Mouse (Mus musculus): ENCODE data around the gene Glyatl3. TPM values are rescaled to one million over a fixed set of nuclear protein-coding genes. Genes with fewer than 3 reads are reported as not detected.

The Glyatl3 gene
- total RNA-seq, 2 experiments from 2014 or later, result not detected

GRCm38 (mm10) chr17:40868952-40869747, 45.0 kb downstream of the Glyatl3 start:
- no peak for DNase-seq (ENCODE audit: low spot score)

DNA sequence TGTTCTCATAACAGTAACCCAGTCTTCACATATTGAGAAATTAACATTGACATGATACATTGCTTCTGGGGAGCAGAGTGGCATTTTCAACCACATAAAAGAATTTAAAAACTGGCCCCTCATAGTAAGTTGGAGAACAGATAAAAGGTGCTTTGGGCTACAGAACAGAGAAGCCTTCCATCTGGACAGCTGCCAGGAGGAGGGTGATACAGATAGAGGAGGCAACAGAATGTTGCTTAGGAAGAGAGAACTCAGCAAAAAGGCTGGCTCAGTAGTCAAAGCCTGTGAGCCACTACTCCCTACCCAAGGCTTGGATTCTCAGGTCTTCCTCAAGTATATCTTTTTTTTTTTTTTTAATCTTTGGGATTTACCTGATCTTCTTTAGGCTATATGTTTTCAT, 59.1 kb downstream of the Glyatl3 start:
- no peak for DNase-seq (ENCODE audit: low spot score)

Other genes with a start within 250 kb of the Glyatl3 start
- gene Esp1, start 187.2 kb downstream of the Glyatl3 start, total RNA-seq (2021), result not detected
- not detected for gene Crisp2, start 107.3 kb downstream of the Glyatl3 start, total RNA-seq (2021)
- gene Rhag, start 103.2 kb downstream of the Glyatl3 start, total RNA-seq (2021), result not detected
- under 1 TPM; 0.21 TPM for gene 9130008F23Rik, start 33.8 kb downstream of the Glyatl3 start, total RNA-seq (2021)
- gene Mut, start 20.3 kb upstream of the Glyatl3 start, total RNA-seq (2021), result 10 to 100 TPM; 67.0 to 84.2 TPM
- 1 to 10 TPM; 3.6 TPM for gene Cenpq, start 20.7 kb upstream of the Glyatl3 start, total RNA-seq (2021)

All from gastrocnemius, adult 18-20 months (tissue).